Mouse (Mus musculus) hindbrain, embryonic 15.5 days (tissue): ENCODE measurements around the gene Zfp735. TPM values are rescaled to one million over a fixed set of nuclear protein-coding genes. Genes with fewer than 3 reads are reported as not detected.

Experiments
- ATAC-seq: fragments of 200-750 bp; cut with Nextera tagmentation; 2 replicates; pipeline ENCODE4 v1.8.0; 2017; ENCODE audit warnings: low read depth, moderate number of reproducible peaks, moderate TSS enrichment; ENCODE audit not compliant: low FRiP score
- H3K27ac ChIP-seq: fragments of 300-500 bp; sonication (generic); replicated peaks from 2 replicates; pipeline ENCODE4 v1.5.1; 2015; ENCODE audit warnings: mild to moderate bottlenecking, inconsistent platforms
- H3K27me3 ChIP-seq: fragments of 300-500 bp; sonication (generic); 2 replicates; pipeline ENCODE4 v1.6.1; 2015; ENCODE audit warnings: control low read depth, inconsistent platforms
- H3K36me3 ChIP-seq: fragments of 300-500 bp; sonication (generic); 2 replicates; pipeline ENCODE4 v1.6.1; 2015; ENCODE audit warnings: control low read depth, inconsistent platforms
- H3K4me1 ChIP-seq: fragments of 300-500 bp; sonication (generic); replicated peaks from 2 replicates; pipeline ENCODE4 v1.6.1; 2015; ENCODE audit warnings: control low read depth, inconsistent platforms
- H3K4me2 ChIP-seq: fragments of 300-500 bp; sonication (generic); 2 replicates; pipeline ENCODE4 v1.6.1; 2015; ENCODE audit warnings: moderate library complexity, mild to moderate bottlenecking, inconsistent platforms
- H3K4me3 ChIP-seq: fragments of 300-500 bp; sonication (generic); 2 replicates; pipeline ENCODE4 v1.5.1; 2015; ENCODE audit warnings: mild to moderate bottlenecking, inconsistent platforms
- H3K9ac ChIP-seq: fragments of 300-500 bp; sonication (generic); 2 replicates; pipeline ENCODE4 v1.6.1; 2015; ENCODE audit warnings: inconsistent platforms
- H3K9me3 ChIP-seq: fragments of 300-500 bp; sonication (generic); 2 replicates; pipeline ENCODE4 v1.6.1; 2016; ENCODE audit warnings: control low read depth, inconsistent platforms
- WGBS: fragments of 180-500 bp; shearing (Covaris S2); methylation state at CpG from one replicate; pipeline ENCODE4 v1.1.7; 2015; 5-methylcytosine and 5-hydroxymethylcytosine counted together
- polyA plus RNA-seq: library from polyadenylated mRNA; unstranded; fragments of >200 nt; fragmentation: Nextera tagmentation; extraction: Ambion mirVana; gene quantifications from 2 replicates; pipeline ENCODE4 v1.2.1, GENCODE M21; 2015

Gene Zfp735
- polyA plus RNA-seq: not detected in 2 replicates

DNA sequence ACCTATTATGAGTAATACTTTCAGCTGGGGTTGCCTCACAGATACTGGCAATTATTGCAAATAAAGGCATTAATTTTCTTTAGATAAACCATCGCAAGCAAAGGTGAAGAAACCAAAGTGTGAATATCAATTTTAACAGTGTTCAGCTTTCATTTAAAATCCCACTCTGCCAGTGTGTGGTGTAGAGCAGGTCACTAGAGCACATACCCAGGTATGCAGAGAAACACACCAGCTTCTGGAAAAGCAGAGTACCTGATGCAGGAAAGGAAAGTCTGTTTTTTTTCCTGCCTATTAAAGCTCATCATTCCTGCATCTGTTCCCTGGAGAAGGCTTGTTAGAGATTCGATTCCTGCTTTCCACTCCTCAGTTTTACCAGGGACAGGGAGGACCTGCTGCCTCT is at the start of gene Zfp735:
Zfp735 (plus strand) TSS at position 301 of the 400 bp plus-strand sequence.
- WGBS: 78% methylated on average over 2 of the region's 2 CpGs
- Histone ChIP-seq H3K36me3 (no peaks in the 10 kb centered on the region), H3K4me1 (no peaks in the 10 kb centered on the region), H3K27me3 (no peaks in the 10 kb centered on the region), H3K4me3 (no peak within 1 kb of the TSS), H3K27ac (no peak within 1 kb of the TSS), H3K9me3 (no peaks in the 10 kb centered on the region), H3K9ac (no peak within 1 kb of the TSS), H3K4me2 (no peak within 1 kb of the TSS)
- ATAC-seq: no peak

DNA sequence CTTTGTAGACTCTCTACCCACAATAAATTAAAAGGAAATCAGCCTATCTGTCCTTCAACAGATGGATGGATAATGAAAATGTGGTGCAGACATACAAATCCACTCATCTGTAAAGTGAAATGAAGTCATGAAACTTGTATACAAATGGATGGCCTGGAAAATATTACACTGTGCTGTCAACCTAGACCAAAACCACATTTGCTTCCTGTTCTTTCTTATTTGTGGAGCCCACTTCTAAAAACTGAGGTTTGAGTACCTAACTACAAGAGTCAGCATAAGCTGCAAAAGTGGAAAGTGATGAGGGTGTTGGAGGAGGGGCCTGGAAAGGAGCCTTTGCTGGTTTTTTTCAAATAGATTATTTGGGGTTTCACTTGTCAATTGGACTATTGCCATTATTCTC is 70.5 kb downstream of the Zfp735 start:
- ATAC-seq: no peak
- H3K9ac ChIP-seq: no peak overlapping the region

More for the DNA sequence above, 70.5 kb downstream of the Zfp735 start:
- Histone ChIP-seq H3K36me3 (no peaks in the 10 kb centered on the region), H3K4me3 (no peak overlapping the region), H3K27ac (no peak overlapping the region), H3K27me3 (no peaks in the 10 kb centered on the region), H3K9me3 (peaks cover 7% of the 10 kb centered on the region; the same call in 1 of the 2 replicates), H3K4me2 (no peak overlapping the region), H3K4me1 (no peaks in the 10 kb centered on the region)

Other genes starting within 250 kb of the Zfp735 start
- gene Olfr380, start 231.3 kb upstream of the Zfp735 start, polyA plus RNA-seq: not detected in 2 replicates
- not detected in 2 replicates for gene Olfr381, start 197.2 kb upstream of the Zfp735 start, polyA plus RNA-seq
- gene Olfr382, start 171.6 kb upstream of the Zfp735 start, polyA plus RNA-seq: not detected in 2 replicates
- gene Olfr385, start 95.8 kb upstream of the Zfp735 start, polyA plus RNA-seq: not detected in 2 replicates
- not detected in 2 replicates for gene Olfr384, start 90.2 kb upstream of the Zfp735 start, polyA plus RNA-seq
- gene Olfr389, start 91.9 kb downstream of the Zfp735 start, polyA plus RNA-seq: not detected in 2 replicates
- not detected in 2 replicates for gene Olfr390, start 94.2 kb downstream of the Zfp735 start, polyA plus RNA-seq
- not detected in 2 replicates for gene Olfr391-ps, start 114.3 kb downstream of the Zfp735 start, polyA plus RNA-seq
- not detected in 2 replicates for gene Olfr392, start 128.3 kb downstream of the Zfp735 start, polyA plus RNA-seq
- gene Olfr393, start 162.7 kb downstream of the Zfp735 start, polyA plus RNA-seq: not detected in 2 replicates
- not detected in 2 replicates for gene Olfr394, start 202.0 kb downstream of the Zfp735 start, polyA plus RNA-seq
- not detected in 2 replicates for gene Olfr395, start 220.5 kb downstream of the Zfp735 start, polyA plus RNA-seq
- gene Olfr23, start 247.9 kb downstream of the Zfp735 start, polyA plus RNA-seq: not detected in 2 replicates